Mouse (Mus musculus) kidney, embryonic 15.5 days (tissue): ENCODE results near the gene Cdr2. TPM values are rescaled to one million over a fixed set of nuclear protein-coding genes. Genes with fewer than 3 reads are reported as not detected.
"Not testable (repeated sequence)": the region's sequence is repeated elsewhere in the genome, so short reads cannot be mapped to it uniquely, and the experiment has no call there.

ENCODE experiments used
- ATAC-seq: fragments of 200-750 bp; cut with Nextera tagmentation; replicated peaks from 2 replicates; pipeline ENCODE4 v1.8.0; 2017; ENCODE audit warnings: moderate TSS enrichment; ENCODE audit not compliant: low FRiP score
- H3K27ac ChIP-seq: fragments of 300-500 bp; sonication (generic); 2 replicates; pipeline ENCODE4 v1.5.1; 2015; ENCODE audit warnings: mild to moderate bottlenecking, inconsistent platforms
- H3K27me3 ChIP-seq: fragments of 300-500 bp; sonication (generic); 2 replicates; pipeline ENCODE4 v1.6.1; 2015; ENCODE audit warnings: inconsistent platforms
- H3K36me3 ChIP-seq: fragments of 300-500 bp; sonication (generic); 2 replicates; pipeline ENCODE4 v1.6.1; 2015; ENCODE audit warnings: inconsistent platforms
- H3K4me1 ChIP-seq: fragments of 300-500 bp; sonication (generic); 2 replicates; pipeline ENCODE4 v1.6.1; 2015; ENCODE audit warnings: inconsistent platforms
- H3K4me2 ChIP-seq: fragments of 300-500 bp; sonication (generic); 2 replicates; pipeline ENCODE4 v1.6.1; 2015; ENCODE audit warnings: moderate library complexity, mild to moderate bottlenecking, inconsistent platforms
- H3K4me3 ChIP-seq: fragments of 300-500 bp; sonication (generic); replicated peaks from 2 replicates; pipeline ENCODE4 v1.5.1; 2015; ENCODE audit warnings: mild to moderate bottlenecking, inconsistent platforms
- H3K9ac ChIP-seq: fragments of 300-500 bp; sonication (generic); 2 replicates; pipeline ENCODE4 v1.6.1; 2015; ENCODE audit warnings: mild to moderate bottlenecking, inconsistent platforms
- H3K9me3 ChIP-seq: fragments of 300-500 bp; sonication (generic); replicated peaks from 2 replicates; pipeline ENCODE4 v1.6.1; 2016; ENCODE audit warnings: inconsistent platforms
- WGBS: fragments of 180-500 bp; shearing (Covaris S2); methylation state at CpG from one replicate; pipeline ENCODE4 v1.1.7; 2015; ENCODE audit warnings: mixed read lengths; 5-methylcytosine and 5-hydroxymethylcytosine counted together
- polyA plus RNA-seq: library from polyadenylated mRNA; unstranded; fragments of >200 nt; fragmentation: Nextera tagmentation; extraction: Ambion mirVana; gene quantifications from 2 replicates; pipeline ENCODE4 v1.2.1, GENCODE M21; 2015

Cdr2 gene
- polyA plus RNA-seq, 1 experiment from 2014 or later, result 11.3 TPM

DNA sequence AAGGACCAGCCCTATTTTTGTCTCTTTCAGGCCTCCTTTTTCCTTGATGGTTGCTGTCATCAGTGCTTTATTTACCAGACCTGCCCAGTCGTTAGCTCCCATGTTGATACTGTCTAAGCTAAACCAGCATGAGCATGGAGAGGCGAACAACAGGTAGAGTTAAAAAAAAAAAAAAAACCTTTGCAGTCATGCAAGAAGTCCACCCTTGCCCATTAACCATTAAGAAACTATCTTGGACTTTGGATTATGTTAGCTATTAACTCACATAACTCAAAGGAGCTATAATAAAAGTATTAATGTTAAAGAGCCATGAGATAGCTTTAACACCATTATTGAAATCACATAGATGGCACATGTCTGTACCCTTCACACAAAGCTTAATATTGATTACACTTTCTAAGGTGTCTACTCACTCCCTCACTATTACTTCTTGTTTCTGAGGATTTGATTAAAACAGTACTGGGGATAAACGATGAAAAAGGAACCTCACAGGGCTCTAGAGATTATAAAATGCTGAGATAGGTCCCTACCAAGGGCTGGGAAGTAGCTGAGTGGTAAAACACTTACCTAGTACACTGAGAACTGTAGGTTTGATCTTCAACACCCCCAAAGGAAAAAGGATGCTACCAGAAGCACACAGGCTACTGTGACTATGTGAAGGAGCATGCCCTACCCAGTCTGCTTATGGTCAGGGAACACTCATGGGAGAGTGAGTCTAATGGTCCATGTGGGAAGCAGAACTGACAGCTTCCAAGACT is 18.1 kb upstream of the Cdr2 start:
- H3K4me3 ChIP-seq, result no peak overlapping the region
- H3K9ac ChIP-seq, result no peak overlapping the region
- H3K36me3 ChIP-seq, result no peaks in the 10 kb centered on the region
- peak overlapping the region; percentile 51; the same call in 1 of the 2 replicates for H3K27ac ChIP-seq
- H3K27me3 ChIP-seq, result no peaks in the 10 kb centered on the region
- no peaks in the 10 kb centered on the region for H3K4me1 ChIP-seq
- ATAC-seq, result no peak
- no peak overlapping the region for H3K4me2 ChIP-seq
- WGBS, result 69% methylated on average over 3 of the region's 3 CpGs
- no peaks in the 10 kb centered on the region for H3K9me3 ChIP-seq

DNA sequence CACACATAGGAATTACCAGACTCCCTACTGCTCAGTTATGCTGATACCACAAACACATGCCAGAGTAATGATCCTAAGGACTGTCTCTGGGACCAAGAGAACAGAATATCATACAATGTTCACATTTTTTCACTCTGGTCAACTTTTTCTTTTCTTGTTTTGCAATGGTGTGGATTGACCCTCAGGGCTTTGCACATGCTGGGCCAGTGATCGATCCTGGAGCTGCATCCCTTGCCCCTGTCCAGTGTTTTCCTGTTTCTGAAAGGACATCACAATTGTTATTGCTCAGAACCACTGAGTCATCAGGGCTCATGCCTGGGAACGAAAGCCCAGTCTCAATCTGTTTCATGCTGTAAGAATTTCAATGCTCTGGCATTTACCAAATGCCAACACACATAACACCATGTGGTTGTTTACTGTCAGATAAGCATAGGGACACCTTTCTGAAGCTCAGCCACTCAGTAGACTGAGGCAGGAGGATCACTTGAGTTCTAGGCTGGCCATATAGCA is 17.0 kb upstream of the Cdr2 start:
- WGBS, result 81% methylated on average over 2 of the region's 2 CpGs
- Histone ChIP-seq H3K4me1 (no peaks in the 10 kb centered on the region), H3K4me3 (no peak overlapping the region), H3K36me3 (no peaks in the 10 kb centered on the region), H3K27ac (no peak overlapping the region), H3K9me3 (no peaks in the 10 kb centered on the region), H3K9ac (no peak overlapping the region), H3K27me3 (no peaks in the 10 kb centered on the region), H3K4me2 (no peak overlapping the region)
- no peak for ATAC-seq

DNA sequence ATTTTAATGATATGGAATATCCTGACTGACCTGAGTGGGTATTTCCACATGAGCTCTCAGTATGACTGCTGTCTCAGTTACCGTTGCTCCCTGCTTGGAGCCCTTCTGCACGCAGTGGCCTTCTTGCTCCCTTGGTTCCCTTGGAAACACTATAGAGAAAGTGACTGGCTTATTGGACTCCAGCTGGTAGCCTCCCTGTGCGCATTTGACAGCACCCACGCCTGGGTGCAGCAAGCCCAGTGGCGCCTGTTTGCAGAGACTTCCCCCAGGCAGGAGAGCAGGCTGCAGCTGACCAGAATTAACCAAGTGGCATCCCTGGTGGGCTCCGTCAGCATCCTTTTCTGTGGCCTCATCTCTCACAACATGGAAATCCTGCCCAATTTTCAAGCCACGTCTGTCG is 9.1 kb upstream of the Cdr2 start:
- Histone ChIP-seq H3K4me3 (no peak overlapping the region), H3K27me3 (0 out of 2 replicates have a peak, but pooled peaks cover 1% of the 10 kb centered on the region), H3K9me3 (0 out of 2 replicates have a peak, but pooled peaks cover 2% of the 10 kb centered on the region), H3K4me2 (no peak overlapping the region), H3K4me1 (0 out of 2 replicates have a peak, but pooled peaks cover 3% of the 10 kb centered on the region), H3K27ac (no peak overlapping the region), H3K36me3 (no peaks in the 10 kb centered on the region), H3K9ac (no peak overlapping the region)
- 71% methylated on average over 8 of the region's 8 CpGs for WGBS
- ATAC-seq, result no peak

DNA sequence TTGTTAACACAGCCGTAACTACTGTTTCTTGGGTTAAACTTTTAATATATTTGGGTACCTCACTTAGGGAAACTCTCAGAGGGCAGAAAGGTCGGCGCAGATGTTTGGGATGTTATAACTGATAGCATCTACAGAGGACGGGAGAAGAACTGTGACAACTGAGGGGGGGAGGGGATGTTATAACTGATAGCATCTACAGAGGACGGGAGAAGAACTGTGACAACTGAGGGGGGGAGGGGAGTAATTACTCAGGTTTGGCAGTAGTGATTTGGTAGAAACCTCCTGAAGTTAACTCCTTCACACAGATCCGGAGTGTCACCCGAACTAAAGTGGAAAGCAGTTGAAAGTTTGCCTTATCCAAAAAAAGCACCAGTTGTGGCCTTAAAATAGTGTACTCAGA is 856 bp upstream of the Cdr2 start:
- Histone ChIP-seq H3K4me2 (peak overlapping the region; percentile 83), H3K4me3 (peak overlapping the region; percentile 95), H3K4me1 (peaks cover 25% of the 10 kb centered on the region), H3K27ac (peak overlapping the region; percentile 78; the same call in 1 of the 2 replicates), H3K9ac (peak overlapping the region; percentile 64), H3K9me3 (no peaks in the 10 kb centered on the region), H3K27me3 (0 out of 2 replicates have a peak, but pooled peaks cover 6% of the 10 kb centered on the region), H3K36me3 (no peaks in the 10 kb centered on the region)
- 4% methylated on average over 7 of the region's 7 CpGs for WGBS
- ATAC-seq, result no peak

DNA sequence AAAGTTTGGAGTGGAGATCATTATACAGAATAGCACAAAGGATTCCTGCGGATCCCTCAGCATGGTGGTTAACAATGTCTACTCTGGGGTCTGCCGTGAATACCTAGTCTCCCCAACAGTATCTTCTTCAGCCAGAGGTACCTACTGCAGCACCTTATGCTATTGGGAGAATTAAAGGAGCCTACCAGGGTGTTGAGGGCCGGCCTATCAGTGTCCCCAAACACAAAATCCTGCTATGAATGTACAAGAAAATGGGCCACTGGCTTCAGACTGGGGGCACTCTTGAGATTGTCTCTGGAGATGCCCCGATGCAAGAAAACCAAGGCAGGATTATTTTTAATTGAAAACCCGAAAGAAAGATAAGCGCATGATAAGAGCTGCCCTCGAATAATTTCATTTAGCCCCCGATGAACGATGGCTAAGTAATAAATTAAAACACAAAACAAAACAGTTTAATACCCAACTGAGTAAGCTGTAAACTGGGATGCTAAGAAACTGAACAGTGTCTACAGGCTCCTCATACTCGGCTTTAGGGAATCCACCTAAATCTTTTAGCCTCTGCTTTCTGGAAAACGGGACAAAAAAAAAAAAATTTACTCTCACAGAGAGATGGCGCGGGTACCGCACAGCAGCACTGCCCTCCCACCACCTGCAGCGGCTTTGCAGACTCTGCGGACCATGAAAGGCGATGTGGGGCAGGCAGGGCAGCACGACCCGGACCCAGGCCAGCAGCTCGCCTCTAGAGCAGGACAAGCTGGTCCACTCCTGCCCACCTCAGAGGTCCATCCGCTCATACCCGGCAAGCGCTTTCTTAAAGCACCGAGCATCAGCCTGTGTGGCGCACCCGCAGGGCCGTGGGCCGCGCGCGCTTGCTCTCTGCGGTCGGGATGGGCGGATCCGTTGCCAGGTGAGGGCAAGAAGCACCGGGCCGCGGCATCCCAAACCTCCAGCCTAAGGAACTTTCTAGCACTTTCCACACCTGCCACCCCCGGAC is 884 bp downstream of the Cdr2 start:
- Histone ChIP-seq H3K9ac (peak overlapping the region; percentile 76), H3K27ac (peak overlapping the region; percentile 85; the same call in 1 of the 2 replicates), H3K9me3 (no peaks in the 10 kb centered on the region), H3K4me2 (peak overlapping the region; percentile 83), H3K36me3 (no peaks in the 10 kb centered on the region), H3K4me3 (peak overlapping the region; percentile 95), H3K27me3 (0 out of 2 replicates have a peak, but pooled peaks cover 5% of the 10 kb centered on the region), H3K4me1 (peaks cover 38% of the 10 kb centered on the region)
- ATAC-seq, result peak; percentile 59
- WGBS, result 5% methylated on average over 39 of the region's 39 CpGs

DNA sequence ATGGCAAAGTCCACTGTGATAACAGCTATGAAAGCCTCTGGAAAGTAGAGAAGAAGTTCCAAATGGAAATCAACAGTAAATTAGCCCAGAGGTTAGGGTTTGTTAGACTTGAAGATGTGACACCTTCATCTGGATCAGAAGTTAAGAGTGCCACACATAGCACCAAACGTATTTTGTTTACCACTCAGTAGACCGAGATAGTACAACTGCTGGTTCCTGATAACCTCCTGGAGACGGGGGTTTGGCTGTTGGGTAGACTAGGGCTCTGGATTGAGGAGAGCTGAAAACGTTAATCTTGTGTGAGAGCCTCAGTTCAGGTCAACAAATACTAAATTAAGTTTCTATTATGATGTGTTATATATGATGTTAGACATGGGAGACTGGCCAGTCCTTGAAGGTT is 2.1 kb downstream of the Cdr2 start:
- Histone ChIP-seq H3K9ac (no peak overlapping the region), H3K9me3 (no peaks in the 10 kb centered on the region), H3K4me2 (no peak overlapping the region), H3K27ac (no peak overlapping the region), H3K4me3 (no peak overlapping the region), H3K36me3 (no peaks in the 10 kb centered on the region), H3K27me3 (0 out of 2 replicates have a peak, but pooled peaks cover 3% of the 10 kb centered on the region), H3K4me1 (peaks cover 45% of the 10 kb centered on the region)
- WGBS, result 82% methylated on average over 4 of the region's 4 CpGs
- ATAC-seq, result no peak

DNA sequence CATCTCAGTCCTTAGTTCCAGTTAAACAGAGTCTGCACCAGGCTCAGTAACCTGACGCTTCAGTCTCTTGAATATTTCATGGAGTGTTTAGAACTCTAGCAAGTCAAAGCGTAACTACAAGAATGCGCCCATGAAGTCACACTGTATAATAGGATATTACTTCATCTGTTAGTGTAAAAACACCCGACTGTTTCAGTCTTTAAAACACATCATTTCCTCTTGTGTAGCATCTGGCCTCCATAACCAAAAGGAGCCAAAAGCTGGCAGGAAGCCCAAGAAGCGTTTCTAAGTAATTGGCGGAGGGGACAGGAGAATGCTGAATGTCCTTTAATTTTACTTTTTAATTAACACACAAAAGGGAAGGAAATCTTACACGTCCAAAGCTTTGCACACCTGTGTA is 5.0 kb downstream of the Cdr2 start:
- peak overlapping the region; percentile 25 for H3K27ac ChIP-seq
- ATAC-seq, result no peak
- H3K4me3 ChIP-seq, result no peak overlapping the region

DNA sequence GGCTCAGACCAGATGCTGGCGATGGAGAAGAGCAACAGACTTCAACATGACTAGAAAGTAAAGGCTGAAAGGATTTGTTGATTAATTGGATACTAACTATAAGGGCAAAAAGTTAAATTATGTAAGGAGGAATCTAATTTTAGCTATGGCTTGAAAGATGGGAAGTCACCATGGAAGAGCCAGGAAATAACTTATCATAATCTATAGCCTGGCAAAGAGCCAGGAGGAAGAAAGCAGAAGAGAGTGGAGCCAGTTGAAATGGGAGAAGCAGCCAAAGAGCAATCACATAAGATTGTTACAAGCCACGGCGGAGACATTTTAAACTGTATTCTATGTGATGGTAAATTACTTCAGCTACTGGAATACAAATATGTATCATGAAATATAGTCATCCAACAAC is 8.1 kb downstream of the Cdr2 start:
- WGBS, result 56% methylated on average over 3 of the region's 3 CpGs
- no peak overlapping the region for H3K9ac ChIP-seq
- peaks cover 35% of the 10 kb centered on the region for H3K4me1 ChIP-seq
- peak overlapping the region; percentile 43; the same call in 1 of the 2 replicates for H3K27ac ChIP-seq
- H3K36me3 ChIP-seq, result peaks cover 8% of the 10 kb centered on the region; the same call in 1 of the 2 replicates
- no peak for ATAC-seq
- no peaks in the 10 kb centered on the region for H3K27me3 ChIP-seq
- H3K4me3 ChIP-seq, result no peak overlapping the region
- 0 out of 2 replicates have a peak overlapping the region, but pooled peaks have one; percentile 1 for H3K4me2 ChIP-seq
- H3K9me3 ChIP-seq, result no peaks in the 10 kb centered on the region

More for the DNA sequence above, 5.0 kb downstream of the Cdr2 start:
- Histone ChIP-seq H3K4me2 (no peak overlapping the region), H3K36me3 (no peaks in the 10 kb centered on the region), H3K27me3 (no peaks in the 10 kb centered on the region), H3K9me3 (no peaks in the 10 kb centered on the region), H3K9ac (no peak overlapping the region), H3K4me1 (peaks cover 49% of the 10 kb centered on the region)
- WGBS, result 47% methylated on average over 7 of the region's 7 CpGs

DNA sequence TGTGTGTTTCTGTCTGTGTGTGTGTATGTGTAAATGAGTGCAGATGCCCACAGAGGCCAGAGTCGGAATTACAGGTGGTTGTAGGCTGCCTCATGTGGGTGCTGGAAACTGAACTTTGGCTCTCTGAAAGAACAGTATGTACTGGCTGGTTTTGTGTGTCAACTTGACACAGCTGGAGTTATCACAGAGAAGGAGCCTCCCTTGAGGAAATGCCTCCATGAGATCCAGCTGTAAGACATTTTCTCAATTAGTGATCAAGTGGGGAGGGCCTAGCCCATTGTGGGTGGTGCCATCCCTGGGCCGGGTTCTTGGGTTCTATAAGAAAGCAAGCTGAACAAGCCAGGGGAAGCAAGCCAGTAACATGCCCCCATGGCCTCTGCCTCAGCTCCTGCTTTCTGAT is 9.6 kb downstream of the Cdr2 start:
- H3K27me3 ChIP-seq, H3K4me3 ChIP-seq, H3K4me2 ChIP-seq, H3K9ac ChIP-seq, ATAC-seq, H3K27ac ChIP-seq, H3K9me3 ChIP-seq: not testable (repeated sequence)
- 81% methylated on average over 2 of the region's 2 CpGs for WGBS
- H3K36me3 ChIP-seq, result peaks cover 19% of the 10 kb centered on the region
- H3K4me1 ChIP-seq, result peaks cover 28% of the 10 kb centered on the region

DNA sequence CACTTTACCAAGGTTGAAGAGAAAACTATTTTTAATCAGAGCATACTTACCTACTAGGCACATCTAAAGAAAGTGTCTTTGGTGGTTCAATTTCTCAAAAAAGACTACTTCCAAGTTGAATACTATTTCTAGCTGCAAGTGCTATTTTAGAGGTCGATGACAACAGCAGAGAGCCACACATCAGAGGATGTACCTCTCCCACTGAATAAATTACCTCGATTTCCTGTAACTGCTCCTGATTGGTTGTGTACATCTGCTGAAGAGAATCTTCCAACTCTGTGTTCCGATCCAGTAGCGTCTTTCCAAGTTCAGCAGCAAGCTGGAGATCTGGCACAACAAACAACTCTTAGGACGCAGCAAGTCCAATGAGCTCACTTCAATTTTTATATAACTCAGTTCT is 12.0 kb downstream of the Cdr2 start:
- Histone ChIP-seq H3K4me1 (peaks cover 11% of the 10 kb centered on the region), H3K27ac (no peak overlapping the region), H3K36me3 (peaks cover 23% of the 10 kb centered on the region), H3K9me3 (no peaks in the 10 kb centered on the region), H3K27me3 (no peaks in the 10 kb centered on the region), H3K4me2 (no peak overlapping the region), H3K4me3 (no peak overlapping the region), H3K9ac (no peak overlapping the region)
- no peak for ATAC-seq
- WGBS, result 83% methylated on average over 5 of the region's 5 CpGs

DNA sequence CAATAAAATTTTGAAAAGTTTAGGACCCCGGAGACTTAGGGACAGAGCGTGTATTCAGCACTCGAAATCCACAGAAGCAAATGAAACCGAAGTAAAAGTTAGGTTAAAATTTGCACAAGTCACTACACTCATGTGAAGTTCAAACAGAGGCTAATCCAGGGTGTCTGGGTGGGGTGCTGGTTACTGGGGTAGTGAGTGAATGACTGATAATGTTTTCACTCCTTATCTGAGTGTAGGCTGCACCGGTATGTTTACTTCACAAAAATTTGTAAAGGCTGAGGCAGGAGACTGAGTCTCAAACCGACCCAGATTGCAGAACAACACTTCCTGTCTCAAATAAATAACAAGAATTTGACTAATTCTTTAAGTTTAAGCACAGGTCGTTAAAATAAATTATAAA is 12.9 kb downstream of the Cdr2 start:
- H3K9me3 ChIP-seq, result no peaks in the 10 kb centered on the region
- peaks cover 23% of the 10 kb centered on the region for H3K36me3 ChIP-seq
- H3K4me3 ChIP-seq, result no peak overlapping the region
- H3K27me3 ChIP-seq, result no peaks in the 10 kb centered on the region
- 85% methylated on average over 7 of the region's 7 CpGs for WGBS
- no peak overlapping the region for H3K27ac ChIP-seq
- no peak for ATAC-seq
- peaks cover 5% of the 10 kb centered on the region for H3K4me1 ChIP-seq
- no peak overlapping the region for H3K9ac ChIP-seq
- no peak overlapping the region for H3K4me2 ChIP-seq
